Mouse (Mus musculus): ENCODE measurements around the gene Umad1.

The Umad1 gene

DNA sequence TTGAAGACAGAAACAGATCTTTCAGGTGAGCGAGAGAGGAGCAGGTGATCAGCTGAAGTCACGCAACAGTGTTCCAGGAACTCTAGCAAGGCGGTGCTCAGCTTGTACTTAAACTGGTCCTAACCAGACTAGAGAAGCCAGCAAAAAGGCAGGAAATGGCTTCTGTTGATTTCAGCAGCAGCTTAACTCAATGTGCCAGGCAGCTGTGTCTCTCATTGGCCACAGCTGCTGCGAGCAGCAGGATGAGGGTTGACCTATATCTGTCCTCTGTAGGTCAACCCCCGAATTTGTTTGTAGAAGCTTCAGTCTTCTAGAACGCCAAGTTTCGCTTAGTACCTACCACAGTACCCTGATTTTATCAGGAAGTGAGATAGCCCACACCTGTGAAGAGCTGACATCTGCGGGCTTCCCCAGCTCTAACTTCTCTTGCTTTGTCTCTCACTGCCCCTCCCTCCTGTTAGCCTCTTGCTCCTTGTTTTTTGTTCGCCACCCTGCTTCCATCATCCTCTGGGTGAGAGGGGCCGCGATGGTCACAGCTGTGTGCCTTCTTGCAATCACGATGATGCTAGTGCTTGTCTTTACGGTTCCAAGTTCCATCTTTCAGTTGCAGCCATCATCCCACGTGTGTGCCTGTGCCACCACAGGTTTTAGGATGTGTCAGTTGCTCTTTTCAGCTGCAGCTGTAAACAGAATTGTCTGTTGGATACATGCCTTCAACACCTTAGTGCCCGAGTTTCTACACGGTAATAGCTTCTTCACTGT is 226.5 kb downstream of the Umad1 start:
- DNase-seq = no peak

DNA sequence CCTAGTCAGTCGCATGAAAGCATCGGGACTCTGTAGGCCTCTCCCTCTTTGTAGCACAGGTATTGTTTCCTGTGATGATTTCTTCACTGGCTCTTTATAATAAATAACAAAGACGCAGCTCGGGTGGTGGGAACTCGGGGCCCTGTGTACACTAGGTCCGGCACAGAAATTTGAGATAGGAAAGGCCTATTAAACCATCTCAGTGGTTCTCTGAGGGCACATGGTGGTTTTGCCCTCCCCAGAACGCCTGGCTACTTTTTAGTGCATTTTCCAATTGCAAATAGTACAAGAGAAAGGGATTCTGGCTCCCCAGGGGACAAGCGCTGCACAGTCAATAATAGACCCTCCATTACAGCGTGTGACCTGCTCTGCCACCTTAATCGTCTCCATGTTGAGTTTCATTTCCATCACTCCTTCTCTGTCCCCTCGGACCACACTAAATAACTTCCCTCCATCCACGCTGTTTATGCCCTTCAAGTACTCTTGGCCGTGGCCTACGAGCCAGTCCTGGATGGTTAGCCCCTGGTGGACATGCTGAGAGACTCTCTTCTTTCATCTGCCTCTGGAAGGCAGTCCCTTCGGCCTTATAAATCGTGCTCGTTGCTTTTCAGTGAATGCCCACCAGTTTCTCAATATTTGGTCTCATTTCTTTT is 227.4 kb downstream of the Umad1 start:
- no peak for DNase-seq

- DNase-seq = no peak
These were observed 228.2 kb downstream of the Umad1 start for GRCm38 (mm10) chr6:8487044-8487853.

DNA sequence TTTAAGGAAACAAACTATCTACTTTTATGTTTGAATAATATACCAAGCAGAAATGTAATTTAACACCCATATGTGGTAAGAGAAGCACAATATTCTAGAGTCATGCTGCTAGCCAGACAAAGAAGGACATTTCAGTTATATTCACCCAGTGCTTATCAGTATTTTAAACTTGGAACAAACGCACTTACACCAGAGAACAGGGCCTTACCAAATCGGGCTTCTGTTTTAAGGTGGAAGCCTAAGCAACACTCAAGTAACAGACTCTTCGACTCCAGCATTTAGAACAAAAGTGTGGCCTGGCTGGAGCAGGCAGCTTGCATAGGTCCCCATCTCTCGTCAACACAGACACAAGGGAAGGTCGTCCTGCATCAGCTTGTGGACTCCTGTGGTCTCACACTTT is 229.2 kb downstream of the Umad1 start:
- DNase-seq = no peak

DNA sequence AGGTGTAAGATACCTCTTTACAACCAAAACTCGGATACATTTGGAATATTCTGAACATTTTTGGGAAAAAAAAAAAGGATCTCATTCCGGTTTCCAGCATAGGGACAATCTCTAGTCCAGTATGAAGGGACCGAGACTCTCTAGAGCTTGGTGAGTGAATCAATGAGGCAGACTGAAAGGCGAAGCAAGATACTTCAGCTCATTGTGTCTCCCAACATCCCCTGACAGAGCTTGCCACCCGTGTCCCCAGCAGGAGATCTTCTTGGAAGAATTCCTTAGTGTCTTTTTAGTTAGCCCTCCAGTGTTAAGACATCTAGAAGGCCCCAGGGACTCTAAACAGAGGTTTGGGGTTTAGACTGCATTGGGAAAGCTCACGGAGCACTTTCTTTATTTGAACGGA is 230.2 kb downstream of the Umad1 start:
- DNase-seq = no peak

DNA sequence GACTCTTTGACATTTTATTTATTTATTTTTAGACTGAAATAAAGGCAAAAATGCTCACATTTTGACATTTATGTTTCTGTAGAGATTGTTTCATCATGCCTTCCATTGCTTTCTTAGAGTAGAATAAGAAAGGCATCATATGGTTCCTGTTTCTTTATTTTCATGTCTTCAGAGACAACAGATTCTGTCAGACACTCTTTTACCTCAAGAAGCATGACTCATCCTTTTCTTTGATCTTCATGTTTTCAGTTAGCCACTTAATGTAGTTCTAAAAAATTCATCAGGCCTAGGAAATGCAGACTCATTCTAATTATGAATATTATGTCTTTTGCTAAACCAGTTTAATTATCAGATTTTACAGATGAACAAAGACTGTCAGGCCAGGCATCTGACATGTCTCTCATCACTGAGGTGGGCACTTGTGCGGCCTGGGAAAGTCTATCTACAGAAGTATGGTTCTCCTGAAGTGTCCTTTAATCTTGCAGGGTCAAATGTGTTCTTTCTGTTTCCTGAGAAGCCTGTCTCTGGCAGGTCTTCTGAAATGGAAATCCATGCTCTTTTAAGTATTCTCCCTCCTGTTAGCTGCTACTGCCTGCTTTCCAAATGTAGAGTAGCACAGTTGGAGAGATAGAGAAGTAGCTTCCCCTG is 231.0 kb downstream of the Umad1 start:
- no peak for DNase-seq

DNA sequence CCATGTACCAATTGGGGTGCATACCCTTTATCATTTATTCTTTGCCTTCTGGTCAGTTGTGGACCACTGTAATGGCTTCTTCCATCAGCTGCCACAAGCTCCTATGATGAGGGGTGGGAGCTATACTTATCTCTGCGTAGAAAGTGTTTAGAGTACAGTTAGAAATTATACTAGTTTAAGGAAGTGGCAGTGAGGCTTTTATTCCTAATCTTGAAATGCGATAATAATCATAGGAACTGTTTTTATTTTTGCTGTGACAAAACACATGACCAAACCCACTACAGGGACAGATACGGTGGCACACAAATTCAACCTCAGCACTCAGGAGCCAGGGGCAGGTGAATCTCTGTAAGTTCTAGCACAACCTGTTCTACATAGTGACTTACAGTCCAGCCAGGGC is 233.2 kb downstream of the Umad1 start:
- DNase-seq = no peak

GRCm38 (mm10) chr6:8495109-8495826 is 236.2 kb downstream of the Umad1 start:
- DNase-seq = no peak

DNA sequence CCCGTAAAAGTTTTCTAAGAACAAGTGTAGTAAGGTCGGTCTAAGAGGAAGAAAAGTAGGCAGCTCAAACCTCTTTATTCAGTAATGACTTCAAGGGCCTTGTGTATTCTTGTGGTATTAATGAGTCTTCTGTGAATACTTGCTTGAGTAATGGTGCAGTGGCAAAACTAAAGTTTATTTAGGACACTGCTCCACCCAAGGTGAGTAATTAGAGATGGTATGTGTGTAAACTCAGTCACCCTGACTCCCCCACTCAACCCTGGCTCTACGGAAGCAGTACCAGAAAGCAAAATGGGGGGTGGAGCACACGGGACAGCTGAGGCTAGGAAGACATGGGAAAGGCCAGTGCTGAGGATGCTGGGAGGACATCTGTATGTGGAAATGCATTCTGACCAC is 236.7 kb downstream of the Umad1 start:
- no peak for DNase-seq

- DNase-seq = no peak
These were observed 238.3 kb downstream of the Umad1 start for GRCm38 (mm10) chr6:8497234-8497867.

DNA sequence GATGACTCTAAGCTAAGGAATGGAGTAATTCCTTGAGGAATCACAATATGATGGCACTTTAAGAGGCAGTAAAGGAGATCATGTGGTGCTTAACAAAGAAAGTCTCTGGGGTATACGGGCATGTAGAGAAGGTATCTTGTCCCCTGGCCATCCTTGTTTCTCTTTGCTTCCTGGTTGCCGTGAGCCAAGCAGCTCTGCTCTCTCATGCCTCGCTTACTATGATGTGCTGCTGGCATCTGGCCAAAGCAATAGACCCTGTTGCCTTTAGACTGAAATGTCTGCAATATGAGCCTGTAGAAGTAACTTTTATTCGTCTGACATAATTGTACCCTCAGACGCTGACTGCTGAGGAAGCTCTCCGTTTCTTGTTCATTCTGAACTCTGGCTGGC is 238.8 kb downstream of the Umad1 start:
- DNase-seq = no peak

DNA sequence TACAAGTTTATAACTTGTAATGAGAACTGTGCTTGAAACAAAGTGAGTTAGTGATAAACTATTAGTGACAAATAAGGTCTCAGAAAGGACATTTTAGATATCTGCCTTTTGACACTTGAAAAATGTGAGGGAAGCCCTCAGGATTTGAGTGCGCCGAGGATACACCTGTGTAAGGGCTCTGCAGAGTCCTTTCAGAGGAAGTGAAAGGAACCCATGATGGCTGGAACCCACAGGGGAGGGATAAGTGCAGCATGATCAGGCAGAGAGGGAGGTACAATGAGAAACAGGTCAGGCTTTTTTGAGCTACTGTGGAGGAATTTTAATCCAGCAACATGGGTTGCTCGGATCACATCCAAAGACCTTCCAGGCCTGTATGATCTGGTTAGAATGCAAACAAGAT is 239.9 kb downstream of the Umad1 start:
- no peak for DNase-seq

- no peak for DNase-seq
These were observed 244.9 kb downstream of the Umad1 start for GRCm38 (mm10) chr6:8503953-8504352.

DNA sequence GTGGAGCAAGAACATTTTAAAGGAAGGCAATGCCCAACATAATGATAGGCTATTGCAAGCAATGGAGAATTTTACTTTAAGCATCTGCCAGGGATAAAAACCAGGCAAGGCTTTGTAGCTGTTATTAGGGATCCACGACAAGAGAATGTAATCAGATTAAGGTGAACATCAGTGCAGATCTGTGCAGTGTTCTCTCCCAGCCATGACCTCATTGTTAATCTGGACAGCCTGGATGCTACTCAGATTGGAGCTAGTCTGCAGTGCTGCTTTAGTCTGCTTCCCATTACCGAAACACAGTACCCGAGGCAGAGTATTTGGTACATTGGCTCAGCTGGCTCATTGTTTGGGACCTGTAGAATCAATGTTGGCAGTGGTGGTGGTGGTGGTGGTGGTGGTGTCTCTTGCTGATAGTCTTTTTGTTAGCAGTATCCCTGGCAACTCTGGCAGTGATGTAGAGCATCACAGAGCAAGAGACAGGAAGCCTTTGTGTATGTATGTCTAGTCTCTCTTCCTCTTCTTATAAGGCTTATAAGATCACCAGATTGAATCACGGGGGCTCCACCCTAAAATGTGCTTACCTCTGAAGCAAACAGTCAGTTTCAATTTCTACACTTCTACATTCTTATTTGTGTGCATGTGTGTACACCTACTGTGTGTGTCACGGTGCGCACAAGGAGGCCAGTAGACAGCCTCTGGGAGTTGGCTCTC is 245.6 kb downstream of the Umad1 start:
- no peak for DNase-seq

DNA sequence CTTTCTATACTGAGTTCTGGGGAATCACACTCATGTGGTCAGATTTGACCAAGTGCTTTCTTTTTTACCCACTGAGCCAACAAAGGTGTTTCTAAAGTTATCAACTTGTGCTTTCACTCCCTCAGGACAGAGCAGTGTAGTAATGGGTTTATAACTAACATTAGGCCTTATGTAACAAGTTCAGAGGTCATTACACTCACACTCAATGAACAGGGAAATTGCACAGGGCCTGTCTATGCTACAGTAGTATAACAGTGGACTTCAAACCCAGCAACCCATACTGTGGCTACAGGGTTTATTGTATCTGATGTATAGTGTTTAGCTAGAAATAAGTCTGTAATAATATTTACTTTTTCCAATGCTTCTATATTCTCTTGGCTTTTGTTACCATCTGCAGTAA is 247.5 kb downstream of the Umad1 start:
- DNase-seq = no peak

Measured in right cerebral cortex, postnatal 4 days (tissue).